Comparison of ENCODE assay signal across 24 mouse cellular contexts in genomic region chr6:97888596-97888995, GRCm38 (mm10).
DNase-seq lines count a peak whose midpoint lies in the region; ATAC-seq lines count a peak whose summit lies in the region.
"Had no signal": no experiment of that assay in that cellular context is flagged by ENCODE, and none has a peak within 500 bp of the region (broad histone marks: within the 10 kb centered on the region; RNA-seq: fewer than 3 reads in every experiment).

No protein-coding gene starts in this region.

- H3K9ac ChIP-seq in kidney, embryonic 15.5 days = no peak overlapping the region
- H3K9ac ChIP-seq: forebrain, embryonic 13.5 days; hindbrain, embryonic 13.5 days; limb, embryonic 15.5 days; liver, embryonic 14.5 days; midbrain, embryonic 15.5 days; neural tube, embryonic 13.5 days had no signal

- peak overlapping the region; percentile 54 for H3K27ac ChIP-seq in kidney, embryonic 15.5 days
- H3K27ac ChIP-seq: forebrain, embryonic 13.5 days; heart, adult 2 months; hindbrain, embryonic 13.5 days; left cerebral cortex, adult 2 months; limb, embryonic 15.5 days; liver, embryonic 14.5 days; midbrain, embryonic 15.5 days; neural tube, embryonic 13.5 days had no signal

- peak; percentile 81; the same call in 1 of the 2 replicates for ATAC-seq in kidney, embryonic 15.5 days (replicated peaks; ENCODE audit: low FRiP score)
- ATAC-seq: forebrain, embryonic 13.5 days; midbrain, embryonic 15.5 days had no signal

- H3K4me1 ChIP-seq in kidney, embryonic 15.5 days = no peaks in the 10 kb centered on the region; the same call in 1 of the 2 replicates
- H3K4me1 ChIP-seq: midbrain, embryonic 15.5 days had no signal

- H3K27me3 ChIP-seq in kidney, embryonic 15.5 days = no peaks in the 10 kb centered on the region
- H3K27me3 ChIP-seq: forebrain, embryonic 13.5 days; limb, embryonic 15.5 days; midbrain, embryonic 15.5 days; neural tube, embryonic 13.5 days had no signal

- H3K4me2 ChIP-seq in kidney, embryonic 15.5 days = no peak overlapping the region
- H3K4me2 ChIP-seq: forebrain, embryonic 13.5 days; hindbrain, embryonic 13.5 days; limb, embryonic 15.5 days; midbrain, embryonic 15.5 days; neural tube, embryonic 13.5 days had no signal

- no peaks in the 10 kb centered on the region for H3K36me3 ChIP-seq in kidney, embryonic 15.5 days
- H3K36me3 ChIP-seq: hindbrain, embryonic 13.5 days; limb, embryonic 15.5 days; midbrain, embryonic 15.5 days; neural tube, embryonic 13.5 days had no signal

- H3K4me3 ChIP-seq in kidney, embryonic 15.5 days (replicated peaks) = no peak overlapping the region
- H3K4me3 ChIP-seq: forebrain, embryonic 13.5 days; heart, adult 2 months; hindbrain, embryonic 13.5 days; left cerebral cortex, adult 2 months; limb, embryonic 15.5 days; midbrain, embryonic 15.5 days; myocyte; neural tube, embryonic 13.5 days had no signal

- H3K9me3 ChIP-seq in kidney, embryonic 15.5 days (replicated peaks) = no peaks in the 10 kb centered on the region
- H3K9me3 ChIP-seq: forebrain, embryonic 13.5 days; hindbrain, embryonic 13.5 days; limb, embryonic 15.5 days; midbrain, embryonic 15.5 days; neural tube, embryonic 13.5 days had no signal

- DNase-seq in heart, adult 11 months = peak; percentile 66
- DNase-seq in heart, postnatal 10 days = no peak
- peak; percentile 76 for DNase-seq in kidney, adult 11 months
- peak; percentile 45 to 69 for DNase-seq in kidney, postnatal 36 days
- no peak for DNase-seq in ovary, postnatal 10 days (ENCODE audit: low spot score)
- DNase-seq in embryo, embryonic 10.5 days (ENCODE audit: low spot score) = no peak
- no peak for DNase-seq in cerebellum, adult 8-10 months
- DNase-seq: cerebellum, adult 2 months; cerebellum, postnatal 36 days; gastrocnemius, postnatal 25 days; heart, adult 2 months; heart, postnatal 36 days; left cerebral cortex, postnatal 4 days; lung, postnatal 4 days; thymus, adult 18-20 months had no signal

- WGBS in kidney, embryonic 15.5 days = 64% methylated on average over 3 of the region's 3 CpGs

- intact Hi-C loops in heart, postnatal 10 days (cut with DNase I) = no loop called here

Comparison
In these comparisons a context has a peak if more than half of its experiments do, and no peak if none do; other contexts are left out.
1. DNase-seq: peak in heart, adult 11 months (single experiment), kidney, adult 11 months (single experiment) and kidney, postnatal 36 days (2 of 2); none in heart, postnatal 10 days (0 of 2), ovary, postnatal 10 days (single experiment), embryo, embryonic 10.5 days (single experiment) and cerebellum, adult 8-10 months (single experiment).